Mouse (Mus musculus) MEL (cell line): ENCODE results near the gene Casp3. TPM values are rescaled to one million over a fixed set of nuclear protein-coding genes. Genes with fewer than 3 reads are reported as not detected.

ENCODE experiments used
- DNase-seq: peaks from one replicate; pipeline ENCODE4 v3.0.0; 2011; ENCODE audit warnings: low read depth, low spot score
- H3K27ac ChIP-seq: 2 replicates; pipeline ENCODE4 v1.5.1; 2012; ENCODE audit warnings: low read depth, mild to moderate bottlenecking, control low read depth, low read length, moderate library complexity; ENCODE audit not compliant: control insufficient read depth
- H3K27me3 ChIP-seq, 2 experiments: fragments of 150-350 bp in 1 of 2; sonication (generic) in 1 of 2; 2 replicates each; pipeline ENCODE4 v1.6.1; 2012; ENCODE audit warnings: low read length in 2 of 2, mild to moderate bottlenecking in 2 of 2, improper control_type of control experiment in 1 of 2, moderate library complexity in 1 of 2; ENCODE audit not compliant: insufficient read depth in 2 of 2, control insufficient read depth in 1 of 2
- H3K36me3 ChIP-seq, 2 experiments: 2 replicates each; pipeline ENCODE4 v1.6.1; 2012 to 2014; ENCODE audit warnings: low read length in 2 of 2, improper control_type of control experiment in 1 of 2, inconsistent platforms in 1 of 2, mild to moderate bottlenecking in 1 of 2; ENCODE audit not compliant: insufficient read depth in 2 of 2, control insufficient read depth in 1 of 2
- H3K4me1 ChIP-seq, 2 experiments: fragments of 150-350 bp in 1 of 2; sonication (generic) in 1 of 2; 2 replicates each; pipeline ENCODE4 v1.6.1; 2012; ENCODE audit warnings: low read length in 2 of 2, improper control_type of control experiment in 1 of 2, mild to moderate bottlenecking in 1 of 2; ENCODE audit not compliant: insufficient read depth in 2 of 2, control insufficient read depth in 1 of 2
- H3K4me3 ChIP-seq, 2 experiments: fragments of 150-350 bp in 1 of 2; sonication (generic) in 1 of 2; 2 replicates each; pipeline ENCODE4 v1.5.1; 2012; ENCODE audit warnings: low read depth in 2 of 2, low read length in 2 of 2, mild to moderate bottlenecking in 2 of 2, moderate library complexity in 2 of 2, control low read depth in 1 of 2, improper control_type of control experiment in 1 of 2; ENCODE audit not compliant: control insufficient read depth in 1 of 2, insufficient read depth in 1 of 2
- H3K79me2 ChIP-seq: 2 replicates; pipeline ENCODE4 v1.6.1; 2012; ENCODE audit warnings: mild to moderate bottlenecking, low read length, moderate library complexity; ENCODE audit not compliant: control insufficient read depth, poor library complexity, insufficient read depth
- H3K9ac ChIP-seq: 2 replicates; pipeline ENCODE4 v1.6.1; 2012; ENCODE audit warnings: low read depth, mild to moderate bottlenecking, control low read depth, low read length, moderate library complexity; ENCODE audit not compliant: control insufficient read depth, poor library complexity, severe bottlenecking
- H3K9me3 ChIP-seq: fragments of 150-350 bp; sonication (generic); replicated peaks from 2 replicates; pipeline ENCODE4 v1.6.1; 2012; ENCODE audit warnings: mild to moderate bottlenecking, low read length, improper control_type of control experiment, moderate library complexity; ENCODE audit not compliant: insufficient read depth
- BHLHE40 ChIP-seq: IDR thresholded peaks from 2 replicates; pipeline ENCODE4 v1.6.1; 2012; ENCODE audit warnings: low read depth, mild to moderate bottlenecking, inconsistent platforms, low read length, improper control_type of control experiment, borderline replicate concordance
- CHD1 ChIP-seq: IDR thresholded peaks from 2 replicates; pipeline ENCODE4 v1.6.1; 2012; ENCODE audit warnings: low read depth, mild to moderate bottlenecking, inconsistent platforms, low read length, improper control_type of control experiment
- CTCF ChIP-seq, 3 experiments: IDR thresholded peaks in 2 of 3; conservative IDR thresholded peaks in 1 of 3; 2 replicates each; pipeline ENCODE4 v1.5.1; 2011 to 2012; ENCODE audit warnings: low read length in 3 of 3, low read depth in 2 of 3, mild to moderate bottlenecking in 2 of 3, improper control_type of control experiment in 1 of 3, inconsistent platforms in 1 of 3, mixed read lengths in 1 of 3, moderate library complexity in 1 of 3; ENCODE audit not compliant: control insufficient read depth in 1 of 3, insufficient read depth in 1 of 3, poor library complexity in 1 of 3, severe bottlenecking in 1 of 3
- E2F4 ChIP-seq: IDR thresholded peaks from 2 replicates; pipeline ENCODE4 v1.6.1; 2011; ENCODE audit warnings: low read depth, low read length, improper control_type of control experiment, borderline replicate concordance
- HCFC1 ChIP-seq: IDR thresholded peaks from 2 replicates; pipeline ENCODE4 v1.6.1; 2012; ENCODE audit warnings: low read depth, mild to moderate bottlenecking, inconsistent platforms, low read length, improper control_type of control experiment, moderate library complexity
- MAZ ChIP-seq: IDR thresholded peaks from 2 replicates; pipeline ENCODE4 v1.6.1; 2012; ENCODE audit warnings: low read depth, mild to moderate bottlenecking, inconsistent platforms, low read length, improper control_type of control experiment
- MYB ChIP-seq: IDR thresholded peaks from 2 replicates; pipeline ENCODE4 v1.6.1; 2011; ENCODE audit warnings: mild to moderate bottlenecking, low read depth, low read length, improper control_type of control experiment
- MYC ChIP-seq: IDR thresholded peaks from 2 replicates; pipeline ENCODE4 v1.6.1; 2011; ENCODE audit warnings: low read depth, mild to moderate bottlenecking, low read length, improper control_type of control experiment, moderate library complexity
- RAD21 ChIP-seq: IDR thresholded peaks from 2 replicates; pipeline ENCODE4 v1.6.1; 2011; ENCODE audit warnings: mild to moderate bottlenecking, low read depth, low read length, improper control_type of control experiment
- SMC3 ChIP-seq: IDR thresholded peaks from 2 replicates; pipeline ENCODE4 v1.6.1; 2011; ENCODE audit warnings: low read depth, low read length, improper control_type of control experiment
- ZKSCAN1 ChIP-seq: IDR thresholded peaks from 2 replicates; pipeline ENCODE4 v1.6.1; 2012; ENCODE audit warnings: low read depth, mild to moderate bottlenecking, inconsistent platforms, low read length, improper control_type of control experiment, moderate library complexity
- polyA plus RNA-seq, 2 experiments: library from polyadenylated mRNA; stranded (reverse) in 1 of 2; unstranded in 1 of 2; fragments of >175 nt in 1 of 2; fragments of >200 nt in 1 of 2; gene quantifications; 2 replicates each; pipeline versions ENCODE4 v1.2.1 to v1.2.4; 2012; ENCODE audit warnings: low replicate concordance in 2 of 2, low read depth in 1 of 2; ENCODE audit not compliant: insufficient read length in 2 of 2, insufficient read depth in 1 of 2, missing spikeins in 1 of 2
- total RNA-seq: library from RNA; depleted of rRNA; stranded (reverse); fragments of 300-350 nt; gene quantifications from 2 replicates; pipeline ENCODE4 v1.2.3, GENCODE M21; 2012

Casp3 gene
- total and polyA plus RNA-seq, 3 experiments: 74.7 to 185 (median 157) TPM

DNA sequence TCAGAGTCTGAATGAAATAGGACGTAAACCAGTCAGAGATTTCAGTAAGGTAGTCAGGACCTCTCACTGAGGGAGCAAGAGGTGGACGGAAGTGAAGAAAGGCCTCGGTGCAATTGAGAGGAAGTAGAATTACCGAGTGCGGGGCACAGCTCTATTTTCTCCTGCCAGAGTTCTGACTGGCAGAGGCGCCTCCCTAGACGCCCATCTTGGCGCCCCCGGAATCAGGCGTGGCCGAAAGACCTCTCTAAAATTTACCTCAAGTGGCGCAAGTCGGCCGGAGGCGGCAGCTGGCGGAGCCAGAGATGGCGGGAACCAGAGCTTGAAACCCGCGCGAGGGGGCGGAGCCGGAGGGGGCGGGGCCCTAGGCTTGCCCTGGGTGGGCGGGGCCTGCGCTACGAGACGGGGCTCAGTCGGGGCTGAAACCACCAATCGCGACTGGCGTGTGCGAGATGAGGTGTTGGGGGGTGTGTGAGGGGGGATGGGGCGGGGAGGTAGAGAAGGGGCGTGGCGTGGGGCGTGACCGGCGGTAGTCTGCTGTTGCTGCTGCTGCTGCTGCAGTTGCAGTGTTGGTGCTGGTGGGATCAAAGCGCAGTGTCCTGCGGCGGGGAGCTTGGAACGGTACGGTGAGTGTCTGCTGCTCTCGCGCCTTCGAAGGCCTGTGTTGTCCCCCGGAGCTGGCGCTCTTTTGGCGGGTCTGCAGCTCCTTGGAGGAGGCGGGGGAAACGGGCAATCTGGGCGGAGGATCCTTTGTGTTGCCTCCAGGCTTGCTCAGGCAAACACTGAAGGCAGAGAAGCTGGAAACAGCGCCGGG, at the start of gene Casp3, which contains the start of gene Primpol (continued):
- no peak for TF ChIP-seq ZKSCAN1
- peak; percentile 95 for TF ChIP-seq E2F4
- peak; percentile 43; the same call in 1 of the 2 replicates for TF ChIP-seq MYC
- no peak for TF ChIP-seq MYB
- peak; percentile 63 for TF ChIP-seq HCFC1
- TF ChIP-seq, all 39 proteins: peak for 19

DNA sequence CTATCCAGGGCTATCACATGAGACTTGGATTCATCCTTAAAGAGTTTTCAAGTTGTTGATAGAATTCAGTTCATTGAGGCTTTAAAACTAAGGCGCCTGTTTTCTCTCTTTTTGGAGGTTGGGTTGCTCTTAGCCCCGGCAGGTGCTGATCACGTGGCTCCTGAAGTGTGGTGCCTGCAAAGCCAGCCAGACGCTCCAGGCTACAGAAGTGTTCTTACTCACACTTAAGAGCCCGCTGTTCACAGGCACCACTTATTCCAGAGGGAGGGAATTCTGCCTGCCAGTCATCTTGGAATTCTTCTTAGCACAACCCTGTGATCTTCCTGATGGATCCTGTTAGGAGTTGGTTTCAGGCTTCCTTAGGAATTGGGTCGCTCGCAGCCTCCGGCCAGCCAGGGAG, 49.1 kb upstream of the Casp3 start:
- Histone ChIP-seq H3K4me1 (0 out of 4 replicates have a peak, but pooled peaks cover 0 to 2% of the 10 kb centered on the region in 2 experiments), H3K27me3 (no peaks in the 10 kb centered on the region), H3K9me3 (no peaks in the 10 kb centered on the region), H3K79me2 (no peaks in the 10 kb centered on the region), H3K27ac (no peak overlapping the region), H3K4me3 (no peak overlapping the region), H3K36me3 (peaks cover 0 to 2% of the 10 kb centered on the region in 2 experiments; a peak in 1 of 4 replicates)
- no peak for DNase-seq
- no peak for TF ChIP-seq MAZ
- no peak for TF ChIP-seq CHD1
- TF ChIP-seq, all 39 proteins: peak for 0
- H3K9ac ChIP-seq: no peak overlapping the region

GRCm38 (mm10) chr8:46568942-46569341, 48.1 kb upstream of the Casp3 start:
- Histone ChIP-seq H3K79me2 (no peaks in the 10 kb centered on the region), H3K9me3 (no peaks in the 10 kb centered on the region), H3K27ac (no peak overlapping the region), H3K9ac (no peak overlapping the region), H3K27me3 (no peaks in the 10 kb centered on the region), H3K4me3 (no peak overlapping the region), H3K36me3 (peaks cover 0 to 2% of the 10 kb centered on the region in 2 experiments; a peak in 1 of 4 replicates), H3K4me1 (0 out of 4 replicates have a peak, but pooled peaks cover 0 to 2% of the 10 kb centered on the region in 2 experiments)
- peak; percentile 45 for DNase-seq
- TF ChIP-seq RAD21: peak; percentile 20
- peak; percentile 48 for TF ChIP-seq SMC3
- TF ChIP-seq CTCF (IDR thresholded peaks at IDR 0.05 in 2 of 3, conservative IDR thresholded peaks at IDR 0.05 in 1 of 3; ENCODE audit: control insufficient read depth in 1 of 3, insufficient read depth in 1 of 3, low read depth in 2 of 3, low read length in 3 of 3, poor library complexity in 1 of 3, severe bottlenecking in 1 of 3): peak; percentile 29 to 57 (median 42)
- TF ChIP-seq MYB: no peak
- no peak for TF ChIP-seq BHLHE40
